Mouse (Mus musculus): Measurements from ENCODE around the gene Tagln. TPM values are rescaled to one million over a fixed set of nuclear protein-coding genes. Genes with fewer than 3 reads are reported as not detected.

Tagln gene
- total and polyA plus RNA-seq, 2 experiments from 2014 or later: 3.5 to 7.7 TPM

DNA sequence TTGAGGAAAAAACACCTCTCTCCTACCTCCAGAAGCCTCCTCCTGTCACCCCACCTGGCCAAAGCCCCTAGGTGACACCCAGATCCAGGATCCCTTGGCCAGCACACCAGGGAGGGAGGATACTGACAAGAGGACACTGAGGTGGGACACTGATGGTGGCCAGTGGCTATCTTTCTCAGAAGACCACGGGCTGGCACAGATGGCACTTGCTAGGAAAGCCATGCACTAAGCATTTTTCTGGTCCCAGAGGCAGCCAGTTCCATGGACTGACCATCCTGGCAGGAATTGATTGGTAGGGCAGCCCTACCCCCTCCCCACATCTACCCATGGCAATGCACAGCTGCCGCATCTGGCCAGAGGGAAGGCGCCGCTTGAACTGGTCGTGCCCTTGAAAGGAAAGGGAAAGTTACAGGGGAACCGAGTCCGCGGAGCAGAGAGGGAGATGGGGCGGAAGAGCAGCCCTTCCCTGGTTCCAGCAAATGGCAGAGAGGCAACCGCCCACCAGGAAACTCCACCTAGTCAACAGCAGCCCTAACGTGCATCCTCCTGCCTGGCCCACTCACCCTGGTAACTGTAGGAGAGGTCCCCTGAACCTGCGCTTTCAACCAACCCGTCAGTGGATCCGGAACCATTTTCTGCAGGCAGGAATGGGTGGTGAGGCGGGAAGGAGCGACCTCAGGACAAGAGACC lies 10.5 kb upstream of the Tagln start:
- WGBS: 90% methylated on average over 16 of the region's 16 CpGs
- Histone ChIP-seq H3K9me3 (ENCODE audit: low read length) (no peaks in the 10 kb centered on the region), H3K27me3 (ENCODE audit: insufficient read depth, low read length) (no peaks in the 10 kb centered on the region), H3K4me3 (ENCODE audit: low read depth, low read length) (no peak overlapping the region), H3K4me1 (ENCODE audit: insufficient read depth) (no peaks in the 10 kb centered on the region), H3K27ac (ENCODE audit: low read depth, low read length) (no peak overlapping the region), H3K36me3 (ENCODE audit: insufficient read depth) (peaks cover 81% of the 10 kb centered on the region), H3K4me2 (ENCODE audit: low read depth) (no peak overlapping the region), H3K9ac (no peak overlapping the region)
- DNase-seq: no peak
- TF ChIP-seq CTCF (IDR thresholded peaks at IDR 0.05; ENCODE audit: low read depth): no peak
- no peak for ATAC-seq

DNA sequence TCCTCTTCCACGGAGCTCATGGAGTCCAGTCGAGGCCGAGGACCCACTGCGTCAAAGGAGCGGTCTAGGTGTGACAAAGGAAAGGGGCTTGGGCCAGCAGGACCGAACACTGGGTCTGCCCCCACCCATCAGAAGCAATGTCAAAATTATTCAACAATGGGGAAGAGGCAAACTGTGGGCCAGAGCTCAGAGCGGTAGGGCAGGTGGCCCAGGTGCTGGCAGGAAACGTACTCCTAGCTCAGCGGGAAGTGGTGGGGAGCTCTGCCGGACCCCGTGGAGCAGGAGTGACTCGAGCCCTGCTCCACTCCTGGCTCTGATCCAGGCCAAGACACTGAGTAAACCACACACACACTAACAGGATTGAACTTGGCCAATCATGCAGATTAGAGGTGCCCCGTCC lies 9.9 kb upstream of the Tagln start:
- no peaks in the 10 kb centered on the region for H3K4me1 ChIP-seq (ENCODE audit: insufficient read depth)
- TF ChIP-seq CTCF (IDR thresholded peaks at IDR 0.05; ENCODE audit: low read depth): no peak
- no peak overlapping the region for H3K27ac ChIP-seq (ENCODE audit: low read depth, low read length)
- no peak overlapping the region for H3K4me2 ChIP-seq (ENCODE audit: low read depth)
- no peaks in the 10 kb centered on the region for H3K27me3 ChIP-seq (ENCODE audit: insufficient read depth, low read length)
- whole genome bisulfite sequencing: 84% methylated on average over 13 of the region's 13 CpGs
- peaks cover 86% of the 10 kb centered on the region for H3K36me3 ChIP-seq (ENCODE audit: insufficient read depth)
- DNase-seq (no peak), ATAC-seq (no peak)
- no peaks in the 10 kb centered on the region for H3K9me3 ChIP-seq (ENCODE audit: low read length)
- H3K4me3 ChIP-seq (ENCODE audit: low read depth, low read length): no peak overlapping the region
- no peak overlapping the region for H3K9ac ChIP-seq

GRCm38 (mm10) chr9:45944506-45945400 lies 8.9 kb upstream of the Tagln start:
- no peak overlapping the region for H3K9ac ChIP-seq
- H3K27me3 ChIP-seq (ENCODE audit: insufficient read depth, low read length): no peaks in the 10 kb centered on the region
- no peak for TF ChIP-seq CTCF (IDR thresholded peaks at IDR 0.05; ENCODE audit: low read depth)
- no peak overlapping the region for H3K27ac ChIP-seq (ENCODE audit: low read depth, low read length)
- no peak for DNase-seq
- no peaks in the 10 kb centered on the region for H3K4me1 ChIP-seq (ENCODE audit: insufficient read depth)
- no peaks in the 10 kb centered on the region for H3K9me3 ChIP-seq (ENCODE audit: low read length)
- whole genome bisulfite sequencing: 92% methylated on average over 13 of the region's 13 CpGs
- H3K4me3 ChIP-seq (ENCODE audit: low read depth, low read length): no peak overlapping the region
- H3K36me3 ChIP-seq (ENCODE audit: insufficient read depth): peaks cover 82% of the 10 kb centered on the region
- no peak for ATAC-seq
- no peak overlapping the region for H3K4me2 ChIP-seq (ENCODE audit: low read depth)

- Histone ChIP-seq H3K9ac (no peak overlapping the region), H3K4me3 (ENCODE audit: low read depth, low read length) (no peak overlapping the region), H3K27me3 (ENCODE audit: insufficient read depth, low read length) (no peaks in the 10 kb centered on the region), H3K9me3 (ENCODE audit: low read length) (no peaks in the 10 kb centered on the region), H3K4me1 (ENCODE audit: insufficient read depth) (no peaks in the 10 kb centered on the region), H3K27ac (ENCODE audit: low read depth, low read length) (no peak overlapping the region), H3K4me2 (ENCODE audit: low read depth) (no peak overlapping the region), H3K36me3 (ENCODE audit: insufficient read depth) (peaks cover 82% of the 10 kb centered on the region)
- no peak for TF ChIP-seq CTCF (IDR thresholded peaks at IDR 0.05; ENCODE audit: low read depth)
- DNase-seq (no peak), ATAC-seq (no peak)
- WGBS: 85% methylated on average over 8 of the region's 8 CpGs
Measured at GRCm38 (mm10) chr9:45943628-45944505, 8.0 kb upstream of the Tagln start.

DNA sequence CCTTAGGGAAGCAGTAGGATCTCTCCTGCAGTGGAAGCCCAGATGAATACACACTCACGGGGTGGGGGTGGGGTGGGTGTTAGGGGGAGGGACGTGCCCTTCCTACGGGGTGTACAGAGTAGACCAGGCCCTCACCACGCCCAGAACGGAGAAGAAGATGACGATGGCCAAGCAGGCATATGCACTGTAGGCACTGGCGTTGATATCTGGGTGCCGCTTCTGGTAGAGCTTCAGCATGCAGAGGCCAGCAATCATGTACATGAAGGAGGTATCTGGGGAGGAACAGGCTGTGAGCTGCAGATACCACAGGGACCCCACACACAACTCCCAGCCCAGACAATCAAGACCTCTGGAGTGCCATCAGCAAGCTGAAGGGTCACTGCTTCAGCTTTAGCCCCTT lies 7.1 kb upstream of the Tagln start:
- Histone ChIP-seq H3K9me3 (ENCODE audit: low read length) (no peaks in the 10 kb centered on the region), H3K27ac (ENCODE audit: low read depth, low read length) (no peak overlapping the region), H3K9ac (no peak overlapping the region), H3K4me1 (ENCODE audit: insufficient read depth) (no peaks in the 10 kb centered on the region), H3K4me3 (ENCODE audit: low read depth, low read length) (no peak overlapping the region), H3K4me2 (ENCODE audit: low read depth) (no peak overlapping the region), H3K36me3 (ENCODE audit: insufficient read depth) (peaks cover 82% of the 10 kb centered on the region), H3K27me3 (ENCODE audit: insufficient read depth, low read length) (no peaks in the 10 kb centered on the region)
- ATAC-seq (no peak), DNase-seq (no peak)
- 93% methylated on average over 8 of the region's 8 CpGs for WGBS
- TF ChIP-seq CTCF (IDR thresholded peaks at IDR 0.05; ENCODE audit: low read depth): no peak

GRCm38 (mm10) chr9:45942464-45942863 lies 6.6 kb upstream of the Tagln start:
- whole genome bisulfite sequencing: 95% methylated on average over 16 of the region's 16 CpGs
- no peak overlapping the region for H3K4me2 ChIP-seq (ENCODE audit: low read depth)
- no peak overlapping the region for H3K4me3 ChIP-seq (ENCODE audit: low read depth, low read length)
- H3K27me3 ChIP-seq (ENCODE audit: insufficient read depth, low read length): no peaks in the 10 kb centered on the region
- H3K27ac ChIP-seq (ENCODE audit: low read depth, low read length): no peak overlapping the region
- ATAC-seq (no peak), DNase-seq (no peak)
- no peaks in the 10 kb centered on the region for H3K4me1 ChIP-seq (ENCODE audit: insufficient read depth)
- H3K36me3 ChIP-seq (ENCODE audit: insufficient read depth): peaks cover 81% of the 10 kb centered on the region
- H3K9me3 ChIP-seq (ENCODE audit: low read length): no peaks in the 10 kb centered on the region
- H3K9ac ChIP-seq: no peak overlapping the region
- TF ChIP-seq CTCF (IDR thresholded peaks at IDR 0.05; ENCODE audit: low read depth): no peak

Data from forebrain, postnatal 0 days (tissue).